8 mouse cellular contexts compared by ENCODE assay signal in genomic region chr13:97824071-97824716, GRCm38 (mm10).
DNase-seq lines count a peak whose midpoint lies in the region; ATAC-seq lines count a peak whose summit lies in the region.

No protein-coding gene starts in this region.

- H3K36me3 ChIP-seq in forebrain, embryonic 11.5 days (ENCODE audit: control insufficient read depth, insufficient read depth, low read length): no peaks in the 10 kb centered on the region
- H3K36me3 ChIP-seq in hindbrain, embryonic 12.5 days: no peaks in the 10 kb centered on the region
- H3K36me3 ChIP-seq in limb, embryonic 13.5 days: no peaks in the 10 kb centered on the region

- no peaks in the 10 kb centered on the region for H3K27me3 ChIP-seq in forebrain, embryonic 11.5 days (ENCODE audit: control insufficient read depth, insufficient read depth, low read length)
- no peaks in the 10 kb centered on the region for H3K27me3 ChIP-seq in hindbrain, embryonic 12.5 days
- H3K27me3 ChIP-seq in limb, embryonic 13.5 days: peaks cover 3% of the 10 kb centered on the region; the same call in 1 of the 2 replicates

- H3K27ac ChIP-seq in forebrain, embryonic 11.5 days (ENCODE audit: low read depth, low read length): peak overlapping the region; percentile 48
- peak overlapping the region; percentile 88 for H3K27ac ChIP-seq in hindbrain, embryonic 12.5 days
- no peak overlapping the region for H3K27ac ChIP-seq in limb, embryonic 13.5 days

- H3K9ac ChIP-seq in forebrain, embryonic 11.5 days (ENCODE audit: low read length): no peak overlapping the region; the same call in 1 of the 2 replicates
- peak overlapping the region; percentile 23; the same call in 1 of the 2 replicates for H3K9ac ChIP-seq in hindbrain, embryonic 12.5 days
- H3K9ac ChIP-seq in limb, embryonic 13.5 days: no peak overlapping the region

- DNase-seq in urinary bladder, postnatal 14 days (ENCODE audit: low spot score): peak; percentile 20
- DNase-seq in urinary bladder, postnatal 10 days (ENCODE audit: low spot score): no peak
- peak; percentile 57 for DNase-seq in forebrain, embryonic 11.5 days (ENCODE audit: low spot score)
- peak; percentile 64 for DNase-seq in right cerebral cortex, adult 18-20 months
- no peak for DNase-seq in testis, postnatal 14 days (ENCODE audit: low spot score)
- DNase-seq in testis, postnatal 10 days (ENCODE audit: low spot score): no peak

- H3K4me2 ChIP-seq in forebrain, embryonic 11.5 days (ENCODE audit: low read depth, low read length, severe bottlenecking): peak overlapping the region; percentile 16
- H3K4me2 ChIP-seq in hindbrain, embryonic 12.5 days (replicated peaks): peak overlapping the region; percentile 46
- peak overlapping the region; percentile 42 for H3K4me2 ChIP-seq in limb, embryonic 13.5 days (replicated peaks)

- H3K4me3 ChIP-seq in forebrain, embryonic 11.5 days (ENCODE audit: low read depth, low read length): no peak overlapping the region
- peak overlapping the region; percentile 20 for H3K4me3 ChIP-seq in hindbrain, embryonic 12.5 days
- H3K4me3 ChIP-seq in limb, embryonic 13.5 days: no peak overlapping the region

- ATAC-seq in forebrain, embryonic 11.5 days (replicated peaks; ENCODE audit: low FRiP score): peak; percentile 79
- peak; percentile 92 for ATAC-seq in hindbrain, embryonic 12.5 days (ENCODE audit: low FRiP score)
- no peak for ATAC-seq in limb, embryonic 13.5 days (ENCODE audit: low FRiP score, low read depth)

- H3K9me3 ChIP-seq in forebrain, embryonic 11.5 days (ENCODE audit: control insufficient read depth, low read length): no peaks in the 10 kb centered on the region
- H3K9me3 ChIP-seq in hindbrain, embryonic 12.5 days (replicated peaks): no peaks in the 10 kb centered on the region
- no peaks in the 10 kb centered on the region for H3K9me3 ChIP-seq in limb, embryonic 13.5 days

- H3K4me1 ChIP-seq in forebrain, embryonic 11.5 days (replicated peaks; ENCODE audit: control insufficient read depth, insufficient read depth, low read length): peaks cover 8% of the 10 kb centered on the region; the same call in 1 of the 2 replicates
- peaks cover 35% of the 10 kb centered on the region for H3K4me1 ChIP-seq in hindbrain, embryonic 12.5 days
- peaks cover 26% of the 10 kb centered on the region for H3K4me1 ChIP-seq in limb, embryonic 13.5 days

- WGBS in forebrain, embryonic 11.5 days: 32% methylated on average over 20 of the region's 20 CpGs
- WGBS in hindbrain, embryonic 12.5 days: 28% methylated on average over 20 of the region's 20 CpGs
- WGBS in limb, embryonic 13.5 days: 46% methylated on average over 20 of the region's 20 CpGs

Comparison
In these comparisons a context has a peak if more than half of its experiments do, and no peak if none do; other contexts are left out.
1. DNase-seq: peak in urinary bladder, postnatal 14 days (single experiment), forebrain, embryonic 11.5 days (single experiment) and right cerebral cortex, adult 18-20 months (single experiment); none in urinary bladder, postnatal 10 days (single experiment), testis, postnatal 14 days (single experiment) and testis, postnatal 10 days (single experiment).
2. Peak in every context shown above with its lines, with median percentiles within 50 percentile points of each other: H3K4me2 ChIP-seq.